Mouse (Mus musculus) spleen, adult 12 weeks (tissue): ENCODE measurements around the gene Cct5.

Experiments
- DNase-seq: peaks from one replicate; pipeline ENCODE4 v3.0.0; 2022; ENCODE audit warnings: low spot score

Gene Cct5

GRCm38 (mm10) chr15:31563577-31564546 is 37.7 kb downstream of the Cct5 start:
- no peak for DNase-seq

GRCm38 (mm10) chr15:31562847-31563246 is 38.8 kb downstream of the Cct5 start:
- no peak for DNase-seq

GRCm38 (mm10) chr15:31561976-31562375 is 39.6 kb downstream of the Cct5 start:
- no peak for DNase-seq

DNA sequence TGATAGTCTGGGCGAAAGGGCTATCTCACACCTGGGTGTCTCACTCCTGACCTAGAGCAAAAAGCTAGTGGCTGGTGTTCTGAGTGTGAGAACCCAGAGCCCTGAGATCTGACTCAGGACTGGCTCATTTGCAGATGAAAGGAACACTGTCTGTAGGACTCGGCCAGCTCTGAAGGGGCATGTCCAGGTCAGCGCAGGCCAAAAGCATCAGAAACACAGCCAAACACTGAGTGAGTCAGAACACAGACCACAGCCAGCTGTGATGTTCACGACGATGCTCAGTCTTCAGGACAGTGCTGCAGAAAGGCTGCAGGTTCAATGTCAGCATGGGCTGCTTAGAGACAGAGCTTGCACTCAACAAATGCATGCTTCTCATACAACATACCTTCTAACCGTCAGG is 40.2 kb downstream of the Cct5 start:
- DNase-seq, result no peak

DNA sequence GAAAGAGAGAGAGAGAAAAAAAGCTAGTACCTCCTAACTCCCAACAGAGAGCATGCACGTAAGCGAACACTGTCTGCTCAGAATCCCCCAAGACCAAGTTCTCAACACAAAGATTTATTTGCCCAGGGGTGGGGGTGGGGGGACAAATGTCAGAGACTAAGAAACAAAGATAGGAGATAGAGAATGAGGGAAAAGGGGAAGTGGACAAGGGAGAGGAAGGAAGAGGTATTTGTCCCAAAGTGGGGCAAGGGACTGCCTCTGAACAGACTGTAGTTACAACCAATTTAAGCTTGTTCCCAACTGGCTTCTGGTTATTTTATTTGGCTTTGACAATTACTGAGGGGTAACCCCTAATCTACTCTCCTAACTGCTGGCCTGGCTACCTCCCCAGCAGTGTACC is 46.7 kb downstream of the Cct5 start:
- no peak for DNase-seq

GRCm38 (mm10) chr15:31550381-31550780 is 51.2 kb downstream of the Cct5 start:
- DNase-seq, result no peak

DNA sequence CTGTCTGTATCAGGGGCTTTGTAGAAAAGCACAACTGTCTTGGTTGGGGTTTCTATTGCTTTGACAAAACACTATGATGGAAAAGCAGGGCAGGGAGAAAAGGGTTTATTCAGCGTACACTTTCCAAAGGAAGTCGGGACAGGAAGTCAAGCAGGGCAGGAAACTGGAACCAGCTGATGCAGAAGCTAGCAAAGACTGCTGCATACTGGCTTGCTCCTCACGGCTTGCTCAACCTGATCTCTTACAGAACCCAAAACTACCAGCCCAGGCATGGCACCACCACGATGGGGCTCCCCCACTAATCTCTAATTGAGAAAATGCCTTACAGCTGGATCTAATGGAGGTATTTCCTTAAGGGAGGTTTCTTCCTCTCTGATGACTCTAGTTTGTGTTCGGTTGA is 54.2 kb downstream of the Cct5 start:
- no peak for DNase-seq

DNA sequence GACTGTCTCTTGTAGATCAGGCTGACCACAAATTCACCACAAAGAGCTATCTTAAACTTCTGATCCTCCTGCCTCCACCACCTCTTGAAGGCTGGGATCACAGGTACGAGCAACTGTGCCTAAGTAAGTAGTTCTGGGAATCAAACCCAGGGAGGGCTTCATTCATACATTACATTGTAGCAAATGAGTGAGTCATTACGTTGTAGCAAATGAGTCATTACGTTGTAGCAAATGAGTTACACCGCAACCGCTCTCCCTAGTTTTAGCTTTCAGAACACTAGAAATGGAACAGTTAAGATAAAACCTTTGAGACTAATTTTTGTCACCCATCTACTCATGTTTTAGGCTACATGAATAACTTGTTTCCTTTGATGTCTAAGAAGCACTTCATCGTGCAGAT is 55.3 kb downstream of the Cct5 start:
- DNase-seq, result no peak

DNA sequence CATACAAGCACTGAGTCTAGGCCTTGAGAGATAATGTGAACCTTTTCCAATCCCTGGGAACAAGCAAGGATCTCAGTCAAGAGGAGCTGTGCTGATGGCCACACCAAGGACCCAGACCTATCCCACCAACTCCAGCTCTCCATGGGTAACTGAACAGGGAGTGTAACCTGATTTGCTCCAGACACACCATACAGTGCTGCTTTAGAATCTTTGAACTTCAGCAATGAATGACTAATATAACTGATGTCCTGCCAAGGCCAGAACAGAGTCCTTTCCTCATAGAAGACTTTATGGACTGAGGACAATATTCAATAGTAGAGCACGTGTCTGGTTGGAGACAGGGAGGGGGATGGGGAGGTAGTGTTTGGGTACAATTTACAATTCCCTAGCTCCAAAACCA is 56.5 kb downstream of the Cct5 start:
- DNase-seq, result no peak

- DNase-seq, result no peak
Observed at GRCm38 (mm10) chr15:31543246-31543645, 58.4 kb downstream of the Cct5 start.

- no peak for DNase-seq
Observed at GRCm38 (mm10) chr15:31542013-31542958, 59.3 kb downstream of the Cct5 start.
